Mouse (Mus musculus) regulatory T cell (primary cell): Measurements from ENCODE around the gene H6pd.

Source experiments
- in situ Hi-C: fragments of 300-600 bp; cut with MboI, MseI; formaldehyde crosslinking; loops from one replicate; pipeline ENCODE4 v1.15.1; 2025; ENCODE audit warnings: high pct_unique_total_duplicates

Gene H6pd

GRCm38 (mm10) chr4:149975730-149976254 is 33.0 kb downstream of the H6pd start:
- in situ Hi-C loops, result no loop called here

GRCm38 (mm10) chr4:149975291-149975690 is 33.5 kb downstream of the H6pd start:
- in situ Hi-C loops, result no loop called here

- in situ Hi-C loops, result no loop called here
These were observed 37.4 kb downstream of the H6pd start for GRCm38 (mm10) chr4:149971393-149971792.

GRCm38 (mm10) chr4:149968526-149968925 is 40.3 kb downstream of the H6pd start:
- in situ Hi-C loops, result no loop called here

- in situ Hi-C loops, result no loop called here
These were observed 41.9 kb downstream of the H6pd start for GRCm38 (mm10) chr4:149966963-149967362.

GRCm38 (mm10) chr4:149966252-149966651 is 42.6 kb downstream of the H6pd start:
- in situ Hi-C loops, result no loop called here

- in situ Hi-C loops, result no loop called here
These were observed 43.2 kb downstream of the H6pd start for GRCm38 (mm10) chr4:149965672-149966071.

GRCm38 (mm10) chr4:149965242-149965641 is 43.6 kb downstream of the H6pd start:
- in situ Hi-C loops, result no loop called here

GRCm38 (mm10) chr4:149964770-149965169 is 44.1 kb downstream of the H6pd start:
- in situ Hi-C loops, result no loop called here

- in situ Hi-C loops, result no loop called here
These were observed 44.5 kb downstream of the H6pd start for GRCm38 (mm10) chr4:149964285-149964684.

- in situ Hi-C loops, result no loop called here
These were observed 48.4 kb downstream of the H6pd start for GRCm38 (mm10) chr4:149960391-149960790.

- in situ Hi-C loops, result loop anchor here (5.0 kb wide), 2 partner anchors 118 to 153 kb away; no protein-coding TSS in a partner anchor
These were observed 49.0 kb downstream of the H6pd start for GRCm38 (mm10) chr4:149959816-149960215.

- in situ Hi-C loops, result loop anchor here (5.0 kb wide), 2 partner anchors 116 to 151 kb away; no protein-coding TSS in a partner anchor
These were observed 50.3 kb downstream of the H6pd start for GRCm38 (mm10) chr4:149958566-149958965.

GRCm38 (mm10) chr4:149956048-149956447 is 52.8 kb downstream of the H6pd start:
- in situ Hi-C loops, result loop anchor here (5.0 kb wide), 2 partner anchors 114 to 149 kb away; no protein-coding TSS in a partner anchor

GRCm38 (mm10) chr4:149955631-149956030 is 53.2 kb downstream of the H6pd start:
- in situ Hi-C loops, result loop anchor here (5.0 kb wide), 2 partner anchors 113 to 148 kb away; no protein-coding TSS in a partner anchor

- in situ Hi-C loops, result loop anchor here (5.0 kb wide), 2 partner anchors 113 to 148 kb away; no protein-coding TSS in a partner anchor
These were observed 53.9 kb downstream of the H6pd start, which contains the start of gene Spsb1 for GRCm38 (mm10) chr4:149954893-149955439. TSS of gene Spsb1 (minus strand) at chr4:149955043.

GRCm38 (mm10) chr4:149953621-149954481 is 55.0 kb downstream of the H6pd start:
- in situ Hi-C loops, result no loop called here

- in situ Hi-C loops, result no loop called here
These were observed 56.6 kb downstream of the H6pd start for GRCm38 (mm10) chr4:149952201-149952600.

- in situ Hi-C loops, result no loop called here
These were observed 57.6 kb downstream of the H6pd start for GRCm38 (mm10) chr4:149951201-149951600.

- in situ Hi-C loops, result no loop called here
These were observed 59.1 kb downstream of the H6pd start for GRCm38 (mm10) chr4:149949691-149950090.

- in situ Hi-C loops, result no loop called here
These were observed 60.7 kb downstream of the H6pd start for GRCm38 (mm10) chr4:149948119-149948518.

GRCm38 (mm10) chr4:149947396-149947795 is 61.4 kb downstream of the H6pd start:
- in situ Hi-C loops, result no loop called here
